Mouse (Mus musculus) embryonic facial prominence, embryonic 10.5 days (tissue): ENCODE data around the gene Csnka2ip. TPM values are rescaled to one million over a fixed set of nuclear protein-coding genes. Genes with fewer than 3 reads are reported as not detected.

ENCODE experiments used
- DNase-seq: peaks from one replicate; pipeline ENCODE4 v3.0.0-alpha.2; 2017; ENCODE audit warnings: low spot score
- H3K27ac ChIP-seq: fragments of 300-500 bp; sonication (generic); replicated peaks from 2 replicates; pipeline ENCODE4 v1.5.1; 2016; ENCODE audit warnings: mild to moderate bottlenecking
- H3K27me3 ChIP-seq: fragments of 300-500 bp; sonication (generic); replicated peaks from 2 replicates; pipeline ENCODE4 v1.6.1; 2016; ENCODE audit warnings: low read depth, mild to moderate bottlenecking; ENCODE audit not compliant: poor library complexity, severe bottlenecking
- H3K36me3 ChIP-seq: fragments of 300-500 bp; sonication (generic); replicated peaks from 2 replicates; pipeline ENCODE4 v1.6.1; 2016; ENCODE audit warnings: mild to moderate bottlenecking, moderate library complexity
- H3K4me1 ChIP-seq: fragments of 300-500 bp; sonication (generic); 2 replicates; pipeline ENCODE4 v1.6.1; 2016
- H3K4me3 ChIP-seq: fragments of 300-500 bp; sonication (generic); 2 replicates; pipeline ENCODE4 v1.5.1; 2016; ENCODE audit warnings: mild to moderate bottlenecking, moderate library complexity
- H3K9me3 ChIP-seq: fragments of 300-500 bp; sonication (generic); 2 replicates; pipeline ENCODE4 v1.6.1; 2016; ENCODE audit warnings: mild to moderate bottlenecking
- WGBS: fragments of 180-500 bp; shearing (Covaris S2); methylation state at CpG from one replicate; pipeline ENCODE4 v1.1.7; 2016; 5-methylcytosine and 5-hydroxymethylcytosine counted together
- polyA plus RNA-seq: library from polyadenylated mRNA; unstranded; fragments of >200 nt; fragmentation: Nextera tagmentation; extraction: Ambion mirVana; gene quantifications from 2 replicates; pipeline ENCODE4 v1.2.1, GENCODE M21; 2016

Csnka2ip gene
- polyA plus RNA-seq, 1 experiment from 2014 or later = not detected

- WGBS = 69% methylated on average over 1 of the region's 1 CpGs
- no peaks in the 10 kb centered on the region for H3K4me1 ChIP-seq
- no peaks in the 10 kb centered on the region for H3K9me3 ChIP-seq
- no peaks in the 10 kb centered on the region for H3K27me3 ChIP-seq
- H3K36me3 ChIP-seq = no peaks in the 10 kb centered on the region
- H3K4me3 ChIP-seq = no peak overlapping the region
- no peak overlapping the region for H3K27ac ChIP-seq
- no peak for DNase-seq
Observed at GRCm38 (mm10) chr16:64563081-64563480, 39.1 kb downstream of the Csnka2ip start.

- WGBS = 68% methylated on average over 2 of the region's 2 CpGs
Observed at GRCm38 (mm10) chr16:64558518-64558917, 43.7 kb downstream of the Csnka2ip start.

GRCm38 (mm10) chr16:64526883-64527282, 75.3 kb downstream of the Csnka2ip start:
- Histone ChIP-seq H3K4me3 (no peak overlapping the region), H3K27me3 (no peaks in the 10 kb centered on the region), H3K27ac (no peak overlapping the region), H3K36me3 (no peaks in the 10 kb centered on the region), H3K4me1 (no peaks in the 10 kb centered on the region), H3K9me3 (no peaks in the 10 kb centered on the region)
- WGBS = 77% methylated on average over 2 of the region's 2 CpGs
- no peak for DNase-seq

More at GRCm38 (mm10) chr16:64558518-64558917, 43.7 kb downstream of the Csnka2ip start:
- H3K27ac ChIP-seq = no peak overlapping the region
- H3K4me1 ChIP-seq = no peaks in the 10 kb centered on the region
- H3K36me3 ChIP-seq = no peaks in the 10 kb centered on the region
- no peaks in the 10 kb centered on the region for H3K27me3 ChIP-seq
- H3K4me3 ChIP-seq = no peak overlapping the region
- H3K9me3 ChIP-seq = no peaks in the 10 kb centered on the region
- no peak for DNase-seq

- Histone ChIP-seq H3K27me3 (no peaks in the 10 kb centered on the region), H3K27ac (no peak overlapping the region), H3K4me1 (no peaks in the 10 kb centered on the region), H3K4me3 (no peak overlapping the region), H3K36me3 (no peaks in the 10 kb centered on the region), H3K9me3 (no peaks in the 10 kb centered on the region)
- no peak for DNase-seq
- WGBS = 57% methylated on average over 5 of the region's 5 CpGs
Observed at GRCm38 (mm10) chr16:64524051-64524645, 78.1 kb downstream of the Csnka2ip start.

GRCm38 (mm10) chr16:64513423-64513822, 88.8 kb downstream of the Csnka2ip start:
- WGBS = 68% methylated on average over 2 of the region's 2 CpGs
- no peaks in the 10 kb centered on the region for H3K27me3 ChIP-seq
- H3K4me1 ChIP-seq = no peaks in the 10 kb centered on the region
- H3K36me3 ChIP-seq = no peaks in the 10 kb centered on the region
- H3K4me3 ChIP-seq = no peak overlapping the region
- H3K27ac ChIP-seq = no peak overlapping the region
- H3K9me3 ChIP-seq = no peaks in the 10 kb centered on the region
- DNase-seq = no peak

Other genes starting within 250 kb of the Csnka2ip start
- 29.2 and 31.3 TPM in 2 replicates for gene 4930453N24Rik, start 168.8 kb upstream of the Csnka2ip start, polyA plus RNA-seq
- 5.9 and 6.6 TPM in 2 replicates for gene Zfp654, start 249.2 kb upstream of the Csnka2ip start, polyA plus RNA-seq
- gene Cggbp1, start 249.6 kb upstream of the Csnka2ip start, polyA plus RNA-seq = 87.4 and 88.4 TPM in 2 replicates